Comparison of ENCODE assay signal across 21 mouse cellular contexts in genomic region chr15:36354545-36354944, GRCm38 (mm10).
A peak's percentile ranks its signal among the peaks of the same experiment; 100 is the strongest.
DNase-seq lines count a peak whose midpoint lies in the region; ATAC-seq and TF ChIP-seq lines count a peak whose summit lies in the region.
"Had no signal": no experiment of that assay in that cellular context is flagged by ENCODE, and none has a peak within 500 bp of the region (broad histone marks: within the 10 kb centered on the region; RNA-seq: fewer than 3 reads in every experiment).

No protein-coding gene starts in this region.

- H3K9me3 ChIP-seq in heart, embryonic 10.5 days, result no peaks in the 10 kb centered on the region
- no peaks in the 10 kb centered on the region for H3K9me3 ChIP-seq in liver, embryonic 14.5 days (ENCODE audit: control insufficient read depth, low read length)
- H3K9me3 ChIP-seq in hindbrain, embryonic 11.5 days (ENCODE audit: control insufficient read depth, low read length), result no peaks in the 10 kb centered on the region
- H3K9me3 ChIP-seq: embryonic facial prominence, embryonic 12.5 days; forebrain, embryonic 13.5 days; heart, embryonic 13.5 days had no signal

- no peak overlapping the region for H3K4me2 ChIP-seq in liver, embryonic 14.5 days (ENCODE audit: low read depth)
- no peak overlapping the region for H3K4me2 ChIP-seq in hindbrain, embryonic 11.5 days (replicated peaks; ENCODE audit: low read depth, low read length)
- H3K4me2 ChIP-seq: embryonic facial prominence, embryonic 12.5 days; forebrain, embryonic 13.5 days; heart, embryonic 13.5 days; hindbrain, embryonic 14.5 days had no signal

- WGBS in heart, embryonic 10.5 days, result 79% methylated on average over 6 of the region's 6 CpGs
- WGBS in liver, embryonic 14.5 days (ENCODE audit: insufficient replicate concordance), result 71% methylated on average over 6 of the region's 6 CpGs
- WGBS in hindbrain, embryonic 11.5 days, result 82% methylated on average over 6 of the region's 6 CpGs

- H3K27ac ChIP-seq in heart, embryonic 10.5 days, result no peak overlapping the region
- peak overlapping the region; percentile 11; the same call in 1 of the 2 replicates for H3K27ac ChIP-seq in liver, embryonic 14.5 days
- H3K27ac ChIP-seq in hindbrain, embryonic 11.5 days (ENCODE audit: low read depth, low read length), result no peak overlapping the region
- H3K27ac ChIP-seq: embryonic facial prominence, embryonic 12.5 days; forebrain, embryonic 13.5 days; heart, embryonic 13.5 days; hindbrain, embryonic 14.5 days had no signal

- peak; percentile 66 for DNase-seq in heart, embryonic 10.5 days (ENCODE audit: low spot score)
- DNase-seq in heart, postnatal 14 days, result no peak
- DNase-seq in liver, embryonic 14.5 days (ENCODE audit: low read depth in 3 of 3, low spot score in 3 of 3), result no peak
- DNase-seq in hindbrain, embryonic 11.5 days (ENCODE audit: low spot score), result no peak
- DNase-seq in kidney, postnatal 4 days, result no peak
- no peak for DNase-seq in kidney, adult 11 months
- DNase-seq: adrenal gland, adult 8-10 months; cerebellum, adult 11 months; cerebellum, adult 8-10 months; cerebellum, postnatal 14 days; forebrain, postnatal 0 days; gastrocnemius, postnatal 14 days had no signal

- no peaks in the 10 kb centered on the region for H3K36me3 ChIP-seq in heart, embryonic 10.5 days
- no peaks in the 10 kb centered on the region for H3K36me3 ChIP-seq in liver, embryonic 14.5 days (replicated peaks; ENCODE audit: control insufficient read depth, insufficient read depth, low read depth)
- no peaks in the 10 kb centered on the region for H3K36me3 ChIP-seq in hindbrain, embryonic 11.5 days (ENCODE audit: control insufficient read depth, insufficient read depth, low read length)
- H3K36me3 ChIP-seq: embryonic facial prominence, embryonic 12.5 days; heart, embryonic 13.5 days had no signal

- H3K4me1 ChIP-seq in heart, embryonic 10.5 days, result no peaks in the 10 kb centered on the region
- peaks cover 8 to 17% of the 10 kb centered on the region in 2 experiments for H3K4me1 ChIP-seq in liver, embryonic 14.5 days (replicated peaks; ENCODE audit: control insufficient read depth in 2 of 2, insufficient read depth in 2 of 2, low read length in 1 of 2)
- no peaks in the 10 kb centered on the region for H3K4me1 ChIP-seq in hindbrain, embryonic 11.5 days (replicated peaks; ENCODE audit: control insufficient read depth, insufficient read depth, low read length)
- H3K4me1 ChIP-seq: forebrain, embryonic 13.5 days; heart, embryonic 13.5 days had no signal

- ATAC-seq in common myeloid progenitor, adult 5-6 weeks (replicated peaks; ENCODE audit: low read depth, poor library complexity, severe bottlenecking), result 0 out of 2 replicates have a peak, but pooled peaks have one; percentile 18
- peak; percentile 63 for ATAC-seq in erythroid progenitor cell, adult 5-6 weeks (replicated peaks; ENCODE audit: low FRiP score, poor library complexity, severe bottlenecking)
- ATAC-seq in liver, embryonic 14.5 days (ENCODE audit: insufficient read depth), result peak; percentile 72; the same call in 1 of the 2 replicates
- no peak for ATAC-seq in hindbrain, embryonic 11.5 days (ENCODE audit: low FRiP score)
- ATAC-seq: activated CD4-positive, CD25-positive, alpha-beta regulatory T cell, adult 4 months; forebrain, embryonic 13.5 days; forebrain, postnatal 0 days; Patski had no signal

- no peak for TF ChIP-seq CTCF in liver, embryonic 14.5 days (IDR thresholded peaks at IDR 0.05; ENCODE audit: low read depth)

- H3K9ac ChIP-seq in liver, embryonic 14.5 days (replicated peaks), result no peak overlapping the region
- no peak overlapping the region for H3K9ac ChIP-seq in hindbrain, embryonic 11.5 days (ENCODE audit: low read depth, low read length)
- H3K9ac ChIP-seq: embryonic facial prominence, embryonic 12.5 days; forebrain, embryonic 13.5 days; forebrain, postnatal 0 days; heart, embryonic 13.5 days; hindbrain, embryonic 14.5 days had no signal

- no peak overlapping the region for H3K4me3 ChIP-seq in heart, embryonic 10.5 days
- no peak overlapping the region for H3K4me3 ChIP-seq in liver, embryonic 14.5 days (ENCODE audit: insufficient read depth in 1 of 2, low read depth in 2 of 2, low read length in 2 of 2)
- no peak overlapping the region for H3K4me3 ChIP-seq in hindbrain, embryonic 11.5 days (ENCODE audit: low read depth, low read length)
- H3K4me3 ChIP-seq: embryonic facial prominence, embryonic 12.5 days; forebrain, embryonic 13.5 days; heart, embryonic 13.5 days had no signal

- TF ChIP-seq EP300 in liver, embryonic 14.5 days (IDR thresholded peaks at IDR 0.05; ENCODE audit: low read depth), result no peak

- H3K27me3 ChIP-seq in heart, embryonic 10.5 days (ENCODE audit: insufficient read depth, poor library complexity, severe bottlenecking), result no peaks in the 10 kb centered on the region
- no peaks in the 10 kb centered on the region; the same call in 1 of the 2 replicates for H3K27me3 ChIP-seq in liver, embryonic 14.5 days (ENCODE audit: control insufficient read depth, insufficient read depth, low read length)
- H3K27me3 ChIP-seq in hindbrain, embryonic 11.5 days (ENCODE audit: control insufficient read depth, insufficient read depth, low read length), result no peaks in the 10 kb centered on the region
- H3K27me3 ChIP-seq: CH12.LX; embryonic facial prominence, embryonic 12.5 days; forebrain, embryonic 13.5 days; heart, embryonic 13.5 days; Patski had no signal

- intact Hi-C loops in heart, postnatal 14 days (cut with DNase I), result no loop called here
